Mouse (Mus musculus) midbrain, embryonic 11.5 days (tissue): ENCODE results near the gene Ubac1. TPM values are rescaled to one million over a fixed set of nuclear protein-coding genes. Genes with fewer than 3 reads are reported as not detected.

Source experiments
- ATAC-seq: fragments of 200-750 bp; cut with Nextera tagmentation; 2 replicates; pipeline ENCODE4 v1.8.0; 2017; ENCODE audit warnings: moderate TSS enrichment, moderate library complexity; ENCODE audit not compliant: low FRiP score
- DNase-seq: peaks from one replicate; pipeline ENCODE4 v3.0.0; 2015; ENCODE audit warnings: low spot score; ENCODE audit errors: missing footprints
- H3K27ac ChIP-seq: fragments of 300-500 bp; sonication (generic); 2 replicates; pipeline ENCODE4 v1.5.1; 2014; ENCODE audit warnings: low read depth, low read length
- H3K27me3 ChIP-seq: fragments of 300-500 bp; sonication (generic); 2 replicates; pipeline ENCODE4 v1.6.1; 2014; ENCODE audit warnings: mild to moderate bottlenecking, low read length, moderate library complexity, mixed read lengths; ENCODE audit not compliant: control insufficient read depth, insufficient read depth
- H3K36me3 ChIP-seq: fragments of 300-500 bp; sonication (generic); 2 replicates; pipeline ENCODE4 v1.6.1; 2014; ENCODE audit warnings: mild to moderate bottlenecking, low read length, moderate library complexity, mixed read lengths; ENCODE audit not compliant: control insufficient read depth, insufficient read depth
- H3K4me1 ChIP-seq: fragments of 300-500 bp; sonication (generic); 2 replicates; pipeline ENCODE4 v1.6.1; 2014; ENCODE audit warnings: low read length; ENCODE audit not compliant: control insufficient read depth, insufficient read depth
- H3K4me2 ChIP-seq: fragments of 300-500 bp; sonication (generic); 2 replicates; pipeline ENCODE4 v1.6.1; 2014; ENCODE audit warnings: mild to moderate bottlenecking, moderate library complexity
- H3K4me3 ChIP-seq: fragments of 300-500 bp; sonication (generic); 2 replicates; pipeline ENCODE4 v1.5.1; 2014; ENCODE audit warnings: low read depth, low read length
- H3K9ac ChIP-seq: fragments of 300-500 bp; sonication (generic); 2 replicates; pipeline ENCODE4 v1.6.1; 2014; ENCODE audit warnings: low read length
- H3K9me3 ChIP-seq: fragments of 300-500 bp; sonication (generic); 2 replicates; pipeline ENCODE4 v1.6.1; 2016; ENCODE audit warnings: low read length; ENCODE audit not compliant: control insufficient read depth
- WGBS: fragments of 180-500 bp; shearing (Covaris S2); extraction: QIAGEN DNeasy Blood & Tissue Kit; methylation state at CpG from one replicate; pipeline ENCODE4 v1.1.7; 2014; 5-methylcytosine and 5-hydroxymethylcytosine counted together
- polyA plus RNA-seq: library from polyadenylated mRNA; unstranded; fragments of >200 nt; fragmentation: Nextera tagmentation; extraction: Ambion mirVana; gene quantifications from 2 replicates; pipeline ENCODE4 v1.2.1, GENCODE M21; 2014

Gene Ubac1
- polyA plus RNA-seq, 1 experiment from 2014 or later: 96.1 TPM

- no peak overlapping the region for H3K9ac ChIP-seq
- H3K9me3 ChIP-seq: no peaks in the 10 kb centered on the region
- H3K4me1 ChIP-seq: no peaks in the 10 kb centered on the region
- no peak for DNase-seq
- ATAC-seq: no peak
- peaks cover 7% of the 10 kb centered on the region for H3K36me3 ChIP-seq
- no peak overlapping the region for H3K27ac ChIP-seq
- H3K4me2 ChIP-seq: no peak overlapping the region
- no peaks in the 10 kb centered on the region for H3K27me3 ChIP-seq
- 93% methylated on average over 3 of the region's 3 CpGs for WGBS
- no peak overlapping the region for H3K4me3 ChIP-seq
These were observed 72.3 kb downstream of the Ubac1 start for GRCm38 (mm10) chr2:25949291-25949690.

Other genes with a start within 250 kb of the Ubac1 start
- gene Lcn11, start 244.7 kb downstream of the Ubac1 start, polyA plus RNA-seq: not detected in 2 replicates
- gene Gm13539, start 239.5 kb downstream of the Ubac1 start, polyA plus RNA-seq: not detected in 2 replicates
- not detected in 2 replicates for gene Glt6d1, start 205.9 kb downstream of the Ubac1 start, polyA plus RNA-seq
- not detected in 2 replicates for gene Lcn9, start 198.6 kb downstream of the Ubac1 start, polyA plus RNA-seq
- gene Sohlh1, start 174.5 kb downstream of the Ubac1 start, polyA plus RNA-seq: not detected in 2 replicates
- 0.23 and 0.32 TPM in 2 replicates for gene Kcnt1, start 158.0 kb downstream of the Ubac1 start, polyA plus RNA-seq
- 34.4 and 46.8 TPM in 2 replicates for gene Camsap1, start 38.5 kb downstream of the Ubac1 start, polyA plus RNA-seq
- 4.0 and 4.5 TPM in 2 replicates for gene Nacc2, start 101.5 kb upstream of the Ubac1 start, polyA plus RNA-seq
- gene Lhx3, start 186.5 kb upstream of the Ubac1 start, polyA plus RNA-seq: 0.10 and 0.30 TPM in 2 replicates
- gene Qsox2, start 215.8 kb upstream of the Ubac1 start, polyA plus RNA-seq: 18.2 and 18.4 TPM in 2 replicates